In genomic region chr2:181307144-181307804, GRCm38 (mm10) we compare ENCODE assay signal across 8 mouse cellular contexts. TPM values are rescaled to one million over a fixed set of nuclear protein-coding genes. Genes with fewer than 3 reads are reported as not detected.
DNase-seq lines count a peak whose midpoint lies in the region.

No protein-coding gene starts in this region.

- peak; percentile 73 for DNase-seq in CD4-positive, CD25-positive, alpha-beta regulatory T cell, adult 2 months (ENCODE audit: low read depth, low spot score)
- peak; percentile 95 for DNase-seq in R1 (ENCODE audit: low read depth, low spot score)
- peak; percentile 71 for DNase-seq in embryo, embryonic 10.5 days (ENCODE audit: low spot score)
- peak; percentile 33 to 51 for DNase-seq in heart, postnatal 14 days
- DNase-seq in layer of hippocampus, adult 8-10 months (ENCODE audit: low spot score in 2 of 2): peak; percentile 40 to 59
- DNase-seq in lung, postnatal 4 days: peak; percentile 48 to 66
- DNase-seq in right cerebral cortex, postnatal 10 days (ENCODE audit: low spot score in 2 of 2): peak; percentile 80 to 81
- no peak for DNase-seq in MN1 (ENCODE audit: low spot score)

- intact Hi-C loops in heart, postnatal 14 days (cut with DNase I): no loop called here

RNA-seq across cellular contexts. Expression of gene Stmn3, which starts 7.0 kb away (rescaled TPM):
- total RNA-seq in heart, postnatal 14 days (2021): under 1 TPM in 1 of 2 experiments, not detected in 1; 0.24 TPM
- total RNA-seq in layer of hippocampus, adult 8-10 months (2022): 100 to 1,000 TPM; 530 to 604 (median 573) TPM

RNA-seq across cellular contexts. Expression of gene Rtel1, which starts 12.3 kb away (rescaled TPM):
- 10 to 100 TPM; 15.8 to 18.5 TPM for total RNA-seq in heart, postnatal 14 days (2021)
- 10 to 100 TPM; 26.1 to 41.3 (median 37.1) TPM for total RNA-seq in layer of hippocampus, adult 8-10 months (2022)

RNA-seq across cellular contexts. Expression of gene Gmeb2, which starts 19.4 kb away (rescaled TPM):
- total RNA-seq in heart, postnatal 14 days (2021): 10 to 100 TPM; 11.5 to 13.3 TPM
- 10 to 100 TPM; 17.1 to 22.9 (median 20.9) TPM for total RNA-seq in layer of hippocampus, adult 8-10 months (2022)

RNA-seq across cellular contexts. Expression of gene Zgpat, which starts 57.5 kb away (rescaled TPM):
- total RNA-seq in heart, postnatal 14 days (2021): 10 to 100 TPM; 21.0 to 21.4 TPM
- 10 to 100 TPM; 69.8 to 88.2 (median 76.7) TPM for total RNA-seq in layer of hippocampus, adult 8-10 months (2022)

RNA-seq across cellular contexts. Expression of gene Arfrp1, which starts 57.9 kb away (rescaled TPM):
- 10 to 100 TPM; 43.9 to 44.0 TPM for total RNA-seq in heart, postnatal 14 days (2021)
- total RNA-seq in layer of hippocampus, adult 8-10 months (2022): 10 to 100 TPM; 43.4 to 54.5 (median 50.7) TPM

Comparison
In these comparisons a context has a peak if more than half of its experiments do, and no peak if none do; other contexts are left out.
1. RNA of gene Stmn3, which starts 7.0 kb away (total RNA-seq): 530 to 604 TPM in layer of hippocampus, adult 8-10 months; 0.24 TPM in heart, postnatal 14 days; every median in the first group is over 100 times any median in the second.